Mouse (Mus musculus) mature B cell (primary cell): ENCODE measurements around the gene 2410015M20Rik.
"Not testable (repeated sequence)": the region's sequence is repeated elsewhere in the genome, so short reads cannot be mapped to it uniquely, and the experiment has no call there.

Experiments
- in situ Hi-C: fragments of 300-500 bp; cut with MboI; formaldehyde crosslinking; loops from 2 replicates; pipeline ENCODE4 v1.14.3; 2019

The 2410015M20Rik gene

GRCm38 (mm10) chr17:56609452-56610171, at the start of gene 2410015M20Rik:
Gene 2410015M20Rik (minus strand): TSS chr17:56609771.
- in situ Hi-C loops: no loop called here

- in situ Hi-C loops: no loop called here
Observed at GRCm38 (mm10) chr17:56656171-56656570, 46.6 kb upstream of the 2410015M20Rik start.

- in situ Hi-C loops: no loop called here
Observed at GRCm38 (mm10) chr17:56655311-56655710, 45.7 kb upstream of the 2410015M20Rik start.

GRCm38 (mm10) chr17:56654771-56655170, 45.2 kb upstream of the 2410015M20Rik start:
- in situ Hi-C loops: no loop called here

- in situ Hi-C loops: no loop called here
Observed at GRCm38 (mm10) chr17:56651801-56652200, 42.2 kb upstream of the 2410015M20Rik start.

- in situ Hi-C loops: no loop called here
Observed at GRCm38 (mm10) chr17:56647546-56647945, 38.0 kb upstream of the 2410015M20Rik start.

GRCm38 (mm10) chr17:56643237-56643636, 33.7 kb upstream of the 2410015M20Rik start:
- in situ Hi-C loops: no loop called here

- in situ Hi-C loops: no loop called here
Observed at GRCm38 (mm10) chr17:56634023-56634422, 24.5 kb upstream of the 2410015M20Rik start.

- in situ Hi-C loops: no loop called here
Observed at GRCm38 (mm10) chr17:56631807-56632206, 22.2 kb upstream of the 2410015M20Rik start.

GRCm38 (mm10) chr17:56629800-56630781, 20.5 kb upstream of the 2410015M20Rik start:
- in situ Hi-C loops: not testable (repeated sequence)

GRCm38 (mm10) chr17:56627530-56628277, 18.1 kb upstream of the 2410015M20Rik start, which contains the start of gene Catsperd:
Gene Catsperd (plus strand): TSS chr17:56628143.
- in situ Hi-C loops: no loop called here

- in situ Hi-C loops: no loop called here
Observed at GRCm38 (mm10) chr17:56626754-56627470, 17.3 kb upstream of the 2410015M20Rik start, which contains the start of gene Lonp1. Gene Lonp1 (minus strand): TSS chr17:56626887.

GRCm38 (mm10) chr17:56626260-56626659, 16.7 kb upstream of the 2410015M20Rik start:
- in situ Hi-C loops: no loop called here

GRCm38 (mm10) chr17:56625495-56625894, 15.9 kb upstream of the 2410015M20Rik start:
- in situ Hi-C loops: no loop called here

GRCm38 (mm10) chr17:56617628-56618027, 8.1 kb upstream of the 2410015M20Rik start:
- in situ Hi-C loops: no loop called here

- in situ Hi-C loops: no loop called here
Observed at GRCm38 (mm10) chr17:56616725-56617124, 7.2 kb upstream of the 2410015M20Rik start.

GRCm38 (mm10) chr17:56615792-56616191, 6.2 kb upstream of the 2410015M20Rik start:
- in situ Hi-C loops: no loop called here

- in situ Hi-C loops: no loop called here
Observed at GRCm38 (mm10) chr17:56615136-56615784, 5.7 kb upstream of the 2410015M20Rik start.

GRCm38 (mm10) chr17:56614391-56615135, 5.0 kb upstream of the 2410015M20Rik start:
- in situ Hi-C loops: no loop called here

- in situ Hi-C loops: not testable (repeated sequence)
Observed at GRCm38 (mm10) chr17:56613893-56614292, 4.3 kb upstream of the 2410015M20Rik start.
